ENCODE assay signal across 8 mouse cellular contexts in genomic region chr11:60931869-60932481, GRCm38 (mm10). TPM values are rescaled to one million over a fixed set of nuclear protein-coding genes. Genes with fewer than 3 reads are reported as not detected.
DNase-seq lines count a peak whose midpoint lies in the region; ATAC-seq lines count a peak whose summit lies in the region.

Gene Map2k3, plus strand, starts transcription at chr11:60932033.

- H3K4me3 ChIP-seq in heart, embryonic 13.5 days = peak within 1 kb of the TSS; percentile 90
- H3K4me3 ChIP-seq in liver, embryonic 12.5 days = peak within 1 kb of the TSS; percentile 95
- peak within 1 kb of the TSS; percentile 97 for H3K4me3 ChIP-seq in stomach, embryonic 15.5 days (replicated peaks)

- peak; percentile 76 for ATAC-seq in erythroid progenitor cell, adult 5-6 weeks (replicated peaks; ENCODE audit: low FRiP score, poor library complexity, severe bottlenecking)
- ATAC-seq in heart, embryonic 13.5 days (ENCODE audit: extremely low read depth, insufficient number of reproducible peaks, low FRiP score, low TSS enrichment) = peak; percentile 90
- peak; percentile 87 for ATAC-seq in liver, embryonic 12.5 days
- ATAC-seq in stomach, embryonic 15.5 days (ENCODE audit: insufficient read depth, low FRiP score, low read depth) = peak; percentile 92

- H3K27me3 ChIP-seq in heart, embryonic 13.5 days (replicated peaks) = no peaks in the 10 kb centered on the region
- no peaks in the 10 kb centered on the region for H3K27me3 ChIP-seq in liver, embryonic 12.5 days (replicated peaks)
- no peaks in the 10 kb centered on the region for H3K27me3 ChIP-seq in stomach, embryonic 15.5 days (replicated peaks)

- H3K36me3 ChIP-seq in heart, embryonic 13.5 days = no peaks in the 10 kb centered on the region
- H3K36me3 ChIP-seq in liver, embryonic 12.5 days = peaks cover 25% of the 10 kb centered on the region
- no peaks in the 10 kb centered on the region for H3K36me3 ChIP-seq in stomach, embryonic 15.5 days

- peaks cover 66% of the 10 kb centered on the region for H3K4me1 ChIP-seq in heart, embryonic 13.5 days
- peaks cover 76% of the 10 kb centered on the region for H3K4me1 ChIP-seq in liver, embryonic 12.5 days
- H3K4me1 ChIP-seq in stomach, embryonic 15.5 days = peaks cover 45% of the 10 kb centered on the region

- H3K4me2 ChIP-seq in heart, embryonic 13.5 days = peak within 1 kb of the TSS; percentile 97
- H3K4me2 ChIP-seq in liver, embryonic 12.5 days = peak within 1 kb of the TSS; percentile 94
- H3K4me2 ChIP-seq in stomach, embryonic 15.5 days = peak within 1 kb of the TSS; percentile 80

- 0% methylated on average over 59 of the region's 59 CpGs for WGBS in heart, embryonic 13.5 days
- WGBS in liver, embryonic 12.5 days (ENCODE audit: insufficient replicate concordance) = under 1% methylated on average over 59 of the region's 59 CpGs
- WGBS in stomach, embryonic 15.5 days = under 1% methylated on average over 58 of the region's 59 CpGs

- peak; percentile 95 for DNase-seq in CD4-positive helper T cell, adult 2 months (ENCODE audit: low read depth, low spot score)
- peak; percentile 84 for DNase-seq in brain, embryonic 18.5 days (ENCODE audit: low read depth, low spot score)
- peak; percentile 98 for DNase-seq in kidney, postnatal 10 days
- peak; percentile 94 for DNase-seq in natural killer cell, adult 2 months (ENCODE audit: low spot score in 2 of 2)

- H3K9ac ChIP-seq in heart, embryonic 13.5 days = peak within 1 kb of the TSS; percentile 97
- H3K9ac ChIP-seq in liver, embryonic 12.5 days = peak within 1 kb of the TSS; percentile 96
- peak within 1 kb of the TSS; percentile 92 for H3K9ac ChIP-seq in stomach, embryonic 15.5 days

- no peaks in the 10 kb centered on the region for H3K9me3 ChIP-seq in heart, embryonic 13.5 days
- H3K9me3 ChIP-seq in liver, embryonic 12.5 days (replicated peaks) = no peaks in the 10 kb centered on the region
- H3K9me3 ChIP-seq in stomach, embryonic 15.5 days = no peaks in the 10 kb centered on the region

- H3K27ac ChIP-seq in heart, embryonic 13.5 days (replicated peaks) = peak within 1 kb of the TSS; percentile 89
- H3K27ac ChIP-seq in liver, embryonic 12.5 days = peak within 1 kb of the TSS; percentile 89
- H3K27ac ChIP-seq in stomach, embryonic 15.5 days = peak within 1 kb of the TSS; percentile 82

RNA-seq across cellular contexts. Expression of gene Map2k3, which starts in this region (rescaled TPM):
- total RNA-seq in erythroid progenitor cell, adult 5-6 weeks (2015; ENCODE audit: low replicate concordance) = 105 and 148 TPM in 2 replicates
- 93.2 and 132 TPM in 2 replicates for total RNA-seq in erythroid progenitor cell, adult 5-6 weeks (2017; ENCODE audit: low replicate concordance)
- 73.6 and 78.1 TPM in 2 replicates for polyA plus RNA-seq in heart, embryonic 13.5 days (2015; fragmentation: Nextera tagmentation; extraction: Ambion mirVana)
- 170 and 173 TPM in 2 replicates for polyA plus RNA-seq in liver, embryonic 12.5 days (2016; fragmentation: Nextera tagmentation; extraction: Ambion mirVana)
- 116 and 121 TPM in 2 replicates for polyA plus RNA-seq in stomach, embryonic 15.5 days (2015; fragmentation: Nextera tagmentation; extraction: Ambion mirVana)

Comparison
In these comparisons a context has a peak if more than half of its experiments do, and no peak if none do; other contexts are left out.
1. Peak in every context shown above with its lines: DNase-seq, ATAC-seq, H3K4me3 ChIP-seq and H3K27ac ChIP-seq.